Mouse (Mus musculus) embryonic facial prominence, embryonic 14.5 days (tissue): ENCODE results near the gene Trip6. TPM values are rescaled to one million over a fixed set of nuclear protein-coding genes. Genes with fewer than 3 reads are reported as not detected.
A peak's percentile ranks its signal among the peaks of the same experiment; 100 is the strongest.

Source experiments
- ATAC-seq: fragments of 200-750 bp; cut with Nextera tagmentation; 2 replicates; pipeline ENCODE4 v1.8.0; 2017; ENCODE audit warnings: low read depth, moderate number of reproducible peaks, moderate TSS enrichment
- DNase-seq: peaks from one replicate; pipeline ENCODE4 v3.0.0-alpha.2; 2015; ENCODE audit warnings: low spot score
- H3K27ac ChIP-seq: fragments of 300-500 bp; sonication (generic); replicated peaks from 2 replicates; pipeline ENCODE4 v1.5.1; 2014; ENCODE audit warnings: low read depth, mild to moderate bottlenecking, low read length, moderate library complexity
- H3K27me3 ChIP-seq: fragments of 300-500 bp; sonication (generic); replicated peaks from 2 replicates; pipeline ENCODE4 v1.6.1; 2014; ENCODE audit warnings: low read length; ENCODE audit not compliant: control insufficient read depth, insufficient read depth
- H3K36me3 ChIP-seq: fragments of 300-500 bp; sonication (generic); 2 replicates; pipeline ENCODE4 v1.6.1; 2014; ENCODE audit warnings: low read length, mixed read lengths; ENCODE audit not compliant: control insufficient read depth, insufficient read depth
- H3K4me1 ChIP-seq: fragments of 300-500 bp; sonication (generic); 2 replicates; pipeline ENCODE4 v1.6.1; 2014; ENCODE audit warnings: antibody characterized with exemption, low read length; ENCODE audit not compliant: control insufficient read depth, insufficient read depth
- H3K4me2 ChIP-seq: fragments of 300-500 bp; sonication (generic); 2 replicates; pipeline ENCODE4 v1.6.1; 2014; ENCODE audit warnings: low read depth, mild to moderate bottlenecking, low read length, moderate library complexity, mixed read lengths
- H3K4me3 ChIP-seq: fragments of 300-500 bp; sonication (generic); 2 replicates; pipeline ENCODE4 v1.5.1; 2014; ENCODE audit warnings: low read depth, mild to moderate bottlenecking, low read length
- H3K9ac ChIP-seq: fragments of 300-500 bp; sonication (generic); 2 replicates; pipeline ENCODE4 v1.6.1; 2014; ENCODE audit warnings: low read depth, mild to moderate bottlenecking, low read length, moderate library complexity, mixed read lengths
- H3K9me3 ChIP-seq: fragments of 300-500 bp; sonication (generic); 2 replicates; pipeline ENCODE4 v1.6.1; 2016; ENCODE audit warnings: low read length; ENCODE audit not compliant: control insufficient read depth
- WGBS: fragments of 180-500 bp; shearing (Covaris S2); extraction: QIAGEN DNeasy Blood & Tissue Kit; methylation state at CpG from one replicate; pipeline ENCODE4 v1.1.7; 2014; 5-methylcytosine and 5-hydroxymethylcytosine counted together
- polyA plus RNA-seq: library from polyadenylated mRNA; unstranded; fragments of >200 nt; fragmentation: Nextera tagmentation; extraction: Ambion mirVana; gene quantifications from 2 replicates; pipeline ENCODE4 v1.2.1, GENCODE M21; 2014

The Trip6 gene
- polyA plus RNA-seq, 1 experiment from 2014 or later: 72.3 TPM

DNA sequence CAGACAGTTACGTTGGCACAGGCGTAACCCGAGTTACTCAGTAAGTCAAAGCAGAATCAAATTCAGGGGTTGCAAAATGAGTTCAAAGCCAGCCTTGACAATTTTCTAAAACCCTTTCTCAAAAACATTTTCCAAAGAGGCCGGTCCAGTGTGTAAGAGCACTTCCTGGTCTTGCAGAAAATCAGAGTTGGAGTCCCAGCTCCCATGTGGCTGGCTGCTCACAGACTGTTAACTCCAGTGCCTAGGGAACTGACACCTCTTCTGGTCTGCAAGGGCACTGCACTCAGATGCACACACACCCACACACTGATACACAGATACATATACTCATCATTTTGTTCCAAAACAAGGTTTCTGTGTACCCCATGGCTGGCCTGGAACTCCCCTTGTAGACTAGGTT, 5.8 kb downstream of the Trip6 start:
- 95% methylated on average over 4 of the region's 4 CpGs for WGBS
- Histone ChIP-seq H3K27ac (peak overlapping the region; percentile 97), H3K4me2 (peak overlapping the region; percentile 69), H3K4me3 (peak overlapping the region; percentile 97), H3K4me1 (peaks cover 34% of the 10 kb centered on the region), H3K27me3 (no peaks in the 10 kb centered on the region), H3K9me3 (0 out of 2 replicates have a peak, but pooled peaks cover 7% of the 10 kb centered on the region), H3K9ac (peak overlapping the region; percentile 98; the same call in 1 of the 2 replicates), H3K36me3 (peaks cover 60% of the 10 kb centered on the region)
- DNase-seq (no peak), ATAC-seq (no peak)

DNA sequence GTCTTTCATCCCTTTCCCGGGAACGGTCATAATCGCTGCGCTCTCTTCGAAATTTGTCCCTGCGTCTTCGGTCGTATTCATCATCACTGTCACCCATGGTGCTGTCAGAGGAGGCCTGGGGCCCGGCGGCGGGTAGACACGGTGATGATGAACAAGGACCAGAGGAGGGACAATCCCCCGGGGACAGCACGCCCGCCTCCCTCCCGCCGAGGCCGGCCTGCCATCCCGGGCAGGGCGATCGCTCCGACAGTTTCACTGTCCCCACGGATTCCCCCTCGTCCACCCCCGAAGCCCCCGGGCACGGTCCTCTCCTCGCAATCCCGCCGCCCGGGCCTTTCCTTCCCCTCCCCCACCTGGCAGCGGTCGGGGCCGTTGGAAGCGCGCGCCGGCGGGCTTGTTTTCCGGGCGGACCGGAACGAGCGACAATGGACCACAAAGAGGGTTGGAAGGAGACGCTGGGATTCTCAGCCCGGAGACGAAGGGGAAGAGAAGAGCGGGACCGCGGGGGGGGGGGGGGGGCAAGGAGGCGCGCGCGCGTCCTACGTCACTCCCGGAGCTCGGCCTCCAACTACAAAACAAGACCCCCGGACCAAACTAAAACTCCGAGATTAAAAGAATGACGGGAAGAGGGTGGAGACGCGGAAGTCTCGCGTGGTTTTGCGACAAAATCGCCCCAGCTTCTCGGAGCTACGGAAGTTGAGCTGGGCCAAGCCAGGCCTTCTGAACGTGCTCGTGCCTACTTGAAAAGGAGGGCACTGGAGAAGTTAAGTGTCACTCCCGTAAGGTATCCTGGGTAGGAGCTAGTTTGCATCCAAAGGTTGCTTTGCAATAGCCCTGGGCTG, 6.9 kb downstream of the Trip6 start, which contains the start of gene Srrt:
Gene Srrt, minus strand, starts transcription at position 604 of the 842 bp plus-strand sequence.
- peak within 1 kb of the TSS; percentile 97 for H3K4me3 ChIP-seq
- 0 out of 2 replicates have a peak, but pooled peaks cover 7% of the 10 kb centered on the region for H3K9me3 ChIP-seq
- ATAC-seq: peak; percentile 91
- DNase-seq: peak; percentile 98
- peaks cover 26% of the 10 kb centered on the region for H3K4me1 ChIP-seq
- no peaks in the 10 kb centered on the region for H3K27me3 ChIP-seq
- peak within 1 kb of the TSS; percentile 69 for H3K4me2 ChIP-seq
- H3K27ac ChIP-seq: peak within 1 kb of the TSS; percentile 97
- H3K36me3 ChIP-seq: peaks cover 70% of the 10 kb centered on the region
- 1% methylated on average over 46 of the region's 72 CpGs for WGBS
- peak within 1 kb of the TSS; percentile 98 for H3K9ac ChIP-seq

DNA sequence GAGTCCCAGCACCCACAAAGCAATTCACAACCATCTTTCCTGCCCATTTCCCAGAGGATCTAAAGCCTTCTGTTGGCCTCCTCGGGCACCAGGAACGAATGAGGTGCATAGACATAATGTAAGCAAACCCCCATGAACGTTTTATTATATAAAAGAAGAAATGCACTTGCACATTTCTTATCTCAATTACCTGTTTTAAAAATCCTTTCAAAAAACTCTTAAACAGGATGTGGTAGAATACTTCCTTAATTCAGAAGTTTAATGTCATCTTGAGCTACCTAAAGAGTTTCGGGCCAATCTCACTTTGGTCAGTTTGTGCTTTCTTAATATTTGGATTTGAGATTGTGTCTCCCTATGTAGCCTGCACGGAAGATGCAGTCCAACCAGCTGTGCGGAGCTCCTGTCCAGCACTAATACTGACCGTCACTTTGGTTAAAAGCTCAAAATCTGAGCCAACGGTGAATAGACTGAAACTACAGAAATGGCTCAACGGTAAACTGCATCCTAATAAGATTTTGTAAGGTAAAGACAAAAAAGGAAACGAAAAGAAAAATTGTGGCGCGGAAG, 7.7 kb downstream of the Trip6 start:
- H3K4me2 ChIP-seq: peak overlapping the region; percentile 69
- no peaks in the 10 kb centered on the region for H3K27me3 ChIP-seq
- DNase-seq (no peak), ATAC-seq (no peak)
- peak overlapping the region; percentile 97 for H3K4me3 ChIP-seq
- peaks cover 70% of the 10 kb centered on the region for H3K36me3 ChIP-seq
- WGBS: 14% methylated on average over 12 of the region's 12 CpGs
- 0 out of 2 replicates have a peak, but pooled peaks cover 7% of the 10 kb centered on the region for H3K9me3 ChIP-seq
- H3K27ac ChIP-seq: peak overlapping the region; percentile 97; the same call in 1 of the 2 replicates
- peak overlapping the region; percentile 98 for H3K9ac ChIP-seq
- H3K4me1 ChIP-seq: peaks cover 19% of the 10 kb centered on the region

DNA sequence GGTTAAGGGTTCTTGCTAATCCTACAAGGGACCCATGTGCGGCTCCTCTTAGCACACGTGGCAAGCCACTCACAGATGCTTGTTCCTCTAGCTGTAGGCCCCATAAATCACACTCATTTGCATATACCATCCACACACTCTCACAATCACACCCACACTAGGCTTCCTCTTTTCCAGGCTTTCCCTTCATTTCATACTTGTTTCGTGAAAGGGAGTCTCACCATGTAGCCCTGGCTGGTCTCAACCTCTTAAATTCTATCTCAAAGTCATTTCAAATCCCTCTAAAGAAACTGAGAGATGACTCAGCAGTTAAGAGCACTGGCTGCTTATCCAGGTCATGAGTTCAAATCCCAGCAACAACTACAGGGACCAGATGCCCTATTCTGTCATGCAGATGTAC, 8.4 kb downstream of the Trip6 start:
- Histone ChIP-seq H3K4me2 (peak overlapping the region; percentile 69), H3K27ac (no peak overlapping the region), H3K9ac (peak overlapping the region; percentile 98), H3K9me3 (0 out of 2 replicates have a peak, but pooled peaks cover 7% of the 10 kb centered on the region), H3K4me1 (peaks cover 19% of the 10 kb centered on the region), H3K27me3 (no peaks in the 10 kb centered on the region), H3K36me3 (peaks cover 70% of the 10 kb centered on the region), H3K4me3 (peak overlapping the region; percentile 97)
- DNase-seq (no peak), ATAC-seq (no peak)
- WGBS: 71% methylated on average over 3 of the region's 3 CpGs

DNA sequence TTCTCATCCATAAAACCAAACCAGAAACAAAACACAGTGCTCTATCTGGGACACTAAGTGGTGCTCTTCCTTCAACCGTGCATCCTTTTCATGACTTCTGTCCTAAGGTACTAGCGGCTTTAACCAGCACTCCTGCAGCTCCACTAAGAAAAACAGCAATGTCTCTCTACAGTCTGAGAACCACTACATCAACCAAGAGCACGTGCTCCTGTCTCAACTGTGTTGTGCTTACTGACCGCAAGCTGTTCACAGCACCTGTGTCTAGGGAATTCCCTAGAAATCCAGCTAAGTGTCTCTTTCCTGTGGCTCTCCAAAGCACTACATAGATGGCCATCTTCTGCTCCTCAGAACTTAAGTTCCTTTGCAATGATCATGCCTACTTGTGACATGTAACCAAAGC, 9.4 kb downstream of the Trip6 start:
- H3K27me3 ChIP-seq: no peaks in the 10 kb centered on the region
- peak overlapping the region; percentile 69; the same call in 1 of the 2 replicates for H3K4me2 ChIP-seq
- H3K9me3 ChIP-seq: 0 out of 2 replicates have a peak, but pooled peaks cover 7% of the 10 kb centered on the region
- peaks cover 70% of the 10 kb centered on the region for H3K36me3 ChIP-seq
- WGBS: 58% methylated on average over 4 of the region's 4 CpGs
- H3K9ac ChIP-seq: peak overlapping the region; percentile 98; the same call in 1 of the 2 replicates
- ATAC-seq: no peak
- no peak for DNase-seq
- peak overlapping the region; percentile 97; the same call in 1 of the 2 replicates for H3K4me3 ChIP-seq
- H3K27ac ChIP-seq: no peak overlapping the region
- H3K4me1 ChIP-seq: peaks cover 19% of the 10 kb centered on the region

DNA sequence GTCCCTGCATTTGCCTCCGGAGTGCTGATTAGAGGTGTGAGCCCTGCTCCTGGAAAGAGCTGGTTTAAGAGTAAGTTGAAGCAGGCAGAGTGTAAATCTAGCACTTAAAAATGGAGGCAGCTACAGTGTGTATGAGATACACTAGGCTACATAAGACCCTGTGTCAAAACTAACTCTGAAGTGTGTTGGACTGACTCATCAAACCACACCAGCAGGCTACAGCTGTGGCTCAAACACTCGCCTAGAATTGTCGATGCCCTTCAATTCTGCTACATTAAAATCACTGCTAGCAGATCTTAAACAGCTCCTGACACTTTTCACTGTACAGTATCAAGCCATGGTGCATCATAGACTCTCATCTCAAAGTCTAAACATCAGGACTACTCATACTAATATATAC, 10.0 kb downstream of the Trip6 start:
- Histone ChIP-seq H3K4me1 (peaks cover 19% of the 10 kb centered on the region), H3K9ac (no peak overlapping the region), H3K27ac (no peak overlapping the region), H3K4me3 (no peak overlapping the region), H3K36me3 (peaks cover 70% of the 10 kb centered on the region), H3K9me3 (0 out of 2 replicates have a peak, but pooled peaks cover 7% of the 10 kb centered on the region), H3K27me3 (no peaks in the 10 kb centered on the region), H3K4me2 (no peak overlapping the region; the same call in 1 of the 2 replicates)
- WGBS: 85% methylated on average over 3 of the region's 3 CpGs
- ATAC-seq (no peak), DNase-seq (no peak)

DNA sequence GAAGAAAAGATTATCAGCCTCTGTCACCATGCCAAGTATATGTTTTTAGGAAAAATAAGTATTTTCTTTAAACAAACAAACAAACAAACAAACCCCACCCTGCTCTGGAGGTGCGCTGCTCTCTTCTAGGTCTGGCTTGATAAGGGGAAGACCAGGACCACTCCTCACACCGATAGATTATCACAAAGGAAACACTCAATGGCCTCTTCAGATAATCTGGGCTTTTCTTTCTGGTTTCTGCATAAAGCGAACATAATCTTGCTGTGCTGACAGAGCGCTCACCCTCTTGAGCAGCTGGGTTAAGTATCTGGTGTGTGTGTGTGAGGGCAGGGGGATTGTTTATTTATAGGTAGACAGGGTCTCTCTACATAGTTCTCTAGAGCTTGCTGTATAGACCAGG, 10.6 kb downstream of the Trip6 start:
- 83% methylated on average over 4 of the region's 4 CpGs for WGBS
- Histone ChIP-seq H3K4me3 (no peak overlapping the region), H3K4me1 (peaks cover 19% of the 10 kb centered on the region), H3K9me3 (0 out of 2 replicates have a peak, but pooled peaks cover 3% of the 10 kb centered on the region), H3K9ac (no peak overlapping the region), H3K4me2 (no peak overlapping the region), H3K27ac (no peak overlapping the region), H3K36me3 (peaks cover 70% of the 10 kb centered on the region), H3K27me3 (no peaks in the 10 kb centered on the region)
- DNase-seq (no peak), ATAC-seq (no peak)

DNA sequence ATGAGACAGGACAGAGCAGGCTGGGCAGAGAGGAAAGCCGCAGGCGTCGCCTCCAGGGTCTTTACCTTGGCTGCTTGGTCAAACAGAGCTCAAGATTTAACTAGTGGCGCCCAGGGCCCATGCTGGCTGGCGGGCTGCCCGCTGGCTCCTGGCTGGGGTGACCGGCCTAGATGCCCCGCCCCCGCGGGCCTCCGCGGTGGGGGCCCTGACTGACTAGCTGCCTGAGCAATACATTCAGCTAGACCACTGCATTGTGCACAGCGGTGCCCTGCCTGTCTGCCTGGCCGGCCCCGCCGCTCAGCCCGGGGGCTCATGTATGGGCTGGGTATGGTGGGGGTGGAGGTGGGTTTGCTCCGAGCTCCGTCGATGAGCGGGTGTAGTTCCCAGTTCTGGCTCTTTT, 13.0 kb downstream of the Trip6 start:
- Histone ChIP-seq H3K4me2 (no peak overlapping the region), H3K27me3 (no peaks in the 10 kb centered on the region), H3K4me3 (no peak overlapping the region), H3K9ac (no peak overlapping the region), H3K4me1 (peaks cover 18% of the 10 kb centered on the region), H3K9me3 (no peaks in the 10 kb centered on the region), H3K27ac (no peak overlapping the region), H3K36me3 (peaks cover 88% of the 10 kb centered on the region)
- ATAC-seq (no peak), DNase-seq (no peak)
- WGBS: 83% methylated on average over 21 of the region's 21 CpGs
